Mouse (Mus musculus) embryonic facial prominence, embryonic 11.5 days (tissue): ENCODE measurements around the gene Mylip. TPM values are rescaled to one million over a fixed set of nuclear protein-coding genes. Genes with fewer than 3 reads are reported as not detected.

ENCODE experiments used
- ATAC-seq: fragments of 200-750 bp; cut with Nextera tagmentation; replicated peaks from 2 replicates; pipeline ENCODE4 v1.8.0; 2017; ENCODE audit warnings: low read depth; ENCODE audit not compliant: insufficient number of reproducible peaks, low FRiP score, low TSS enrichment
- DNase-seq: peaks from one replicate; pipeline ENCODE4 v3.0.0-alpha.2; 2015; ENCODE audit warnings: low spot score
- H3K27ac ChIP-seq: fragments of 300-500 bp; sonication (generic); replicated peaks from 2 replicates; pipeline ENCODE4 v1.5.1; 2014; ENCODE audit warnings: mild to moderate bottlenecking, low read depth, low read length, control low read depth
- H3K27me3 ChIP-seq: fragments of 300-500 bp; sonication (generic); 2 replicates; pipeline ENCODE4 v1.6.1; 2014; ENCODE audit warnings: mild to moderate bottlenecking, low read length, moderate library complexity, mixed read lengths; ENCODE audit not compliant: control insufficient read depth, insufficient read depth
- H3K36me3 ChIP-seq: fragments of 300-500 bp; sonication (generic); replicated peaks from 2 replicates; pipeline ENCODE4 v1.6.1; 2014; ENCODE audit warnings: low read depth, mild to moderate bottlenecking, low read length, moderate library complexity, mixed read lengths; ENCODE audit not compliant: control insufficient read depth, insufficient read depth
- H3K4me1 ChIP-seq: fragments of 300-500 bp; sonication (generic); 2 replicates; pipeline ENCODE4 v1.6.1; 2014; ENCODE audit warnings: low read length, mixed read lengths; ENCODE audit not compliant: control insufficient read depth, insufficient read depth
- H3K4me2 ChIP-seq: fragments of 300-500 bp; sonication (generic); 2 replicates; pipeline ENCODE4 v1.6.1; 2014; ENCODE audit warnings: low read depth, mild to moderate bottlenecking, control low read depth, low read length, moderate library complexity
- H3K4me3 ChIP-seq: fragments of 300-500 bp; sonication (generic); 2 replicates; pipeline ENCODE4 v1.5.1; 2014; ENCODE audit warnings: low read depth, low read length, control low read depth
- H3K9ac ChIP-seq: fragments of 300-500 bp; sonication (generic); replicated peaks from 2 replicates; pipeline ENCODE4 v1.6.1; 2014; ENCODE audit warnings: mild to moderate bottlenecking, control low read depth, low read length
- H3K9me3 ChIP-seq: fragments of 300-500 bp; sonication (generic); replicated peaks from 2 replicates; pipeline ENCODE4 v1.6.1; 2016; ENCODE audit warnings: mild to moderate bottlenecking, low read length, inconsistent platforms, mixed read lengths; ENCODE audit not compliant: control insufficient read depth
- WGBS: fragments of 180-500 bp; shearing (Covaris S2); extraction: QIAGEN DNeasy Blood & Tissue Kit; methylation state at CpG from one replicate; pipeline ENCODE4 v1.1.7; 2014; 5-methylcytosine and 5-hydroxymethylcytosine counted together
- polyA plus RNA-seq: library from polyadenylated mRNA; unstranded; fragments of >200 nt; fragmentation: Nextera tagmentation; extraction: Ambion mirVana; gene quantifications from 2 replicates; pipeline ENCODE4 v1.2.1, GENCODE M21; 2014

Mylip gene
- polyA plus RNA-seq, 1 experiment from 2014 or later = 8.7 TPM

GRCm38 (mm10) chr13:45386253-45386652, 3.3 kb upstream of the Mylip start:
- Histone ChIP-seq H3K9me3 (no peaks in the 10 kb centered on the region), H3K4me1 (no peaks in the 10 kb centered on the region), H3K9ac (no peak overlapping the region), H3K4me3 (no peak overlapping the region), H3K27ac (no peak overlapping the region), H3K27me3 (no peaks in the 10 kb centered on the region), H3K4me2 (no peak overlapping the region), H3K36me3 (no peaks in the 10 kb centered on the region)
- whole genome bisulfite sequencing = 90% methylated on average over 14 of the region's 14 CpGs
- ATAC-seq (no peak), DNase-seq (no peak)

DNA sequence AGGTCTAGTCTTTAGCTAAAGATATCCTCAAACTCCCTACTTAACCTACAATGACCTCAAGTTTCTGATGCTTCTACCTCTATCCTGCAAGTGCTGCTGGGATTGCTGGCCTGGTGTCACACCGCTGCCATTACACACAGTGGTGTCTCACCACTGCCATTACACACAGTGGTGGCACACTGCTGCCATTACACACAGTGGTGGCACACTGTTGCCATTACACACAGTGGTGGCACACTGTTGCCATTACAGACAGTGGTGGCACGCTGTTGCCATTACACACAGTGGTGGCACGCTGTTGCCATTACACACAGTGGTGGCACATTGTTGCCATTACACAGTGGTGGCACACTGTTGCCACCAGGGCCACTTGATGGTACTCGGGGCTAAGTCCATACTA, 2.3 kb upstream of the Mylip start:
- Histone ChIP-seq H3K4me1 (no peaks in the 10 kb centered on the region), H3K27ac (no peak overlapping the region), H3K4me3 (no peak overlapping the region), H3K36me3 (no peaks in the 10 kb centered on the region), H3K9me3 (no peaks in the 10 kb centered on the region), H3K27me3 (no peaks in the 10 kb centered on the region), H3K9ac (no peak overlapping the region), H3K4me2 (no peak overlapping the region)
- ATAC-seq = no peak
- WGBS = 95% methylated on average over 4 of the region's 4 CpGs
- DNase-seq = no peak

DNA sequence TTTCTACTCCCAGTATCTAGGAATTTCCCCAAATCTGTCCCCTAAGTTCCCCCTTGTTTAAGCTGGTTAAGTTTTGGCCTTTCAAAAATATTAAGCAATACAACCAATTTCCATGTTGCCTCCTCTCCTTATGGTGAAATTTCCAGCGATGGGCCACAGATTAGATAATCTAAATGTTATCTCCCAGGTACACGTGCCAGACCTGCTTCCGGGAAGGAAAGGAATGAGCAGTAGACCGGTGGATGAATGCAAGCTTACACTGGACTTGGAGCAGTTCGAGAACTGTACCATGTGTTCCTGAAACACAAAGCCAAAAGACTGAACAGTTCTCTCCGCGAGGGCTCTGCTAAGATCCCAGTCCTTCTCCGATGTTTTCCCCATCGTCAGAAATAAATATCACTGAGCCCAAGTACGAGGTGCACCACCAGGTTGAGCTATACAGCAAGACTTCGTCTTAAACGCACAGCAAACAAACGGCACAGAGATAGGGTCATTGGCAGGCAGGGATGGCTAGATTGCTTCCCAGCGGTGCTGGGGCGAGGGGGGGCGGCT, 1.2 kb upstream of the Mylip start:
- Histone ChIP-seq H3K27me3 (no peaks in the 10 kb centered on the region), H3K4me2 (no peak overlapping the region), H3K9me3 (no peaks in the 10 kb centered on the region), H3K4me1 (0 out of 2 replicates have a peak, but pooled peaks cover 2% of the 10 kb centered on the region), H3K4me3 (no peak overlapping the region), H3K36me3 (no peaks in the 10 kb centered on the region), H3K9ac (no peak overlapping the region), H3K27ac (no peak overlapping the region)
- DNase-seq = no peak
- ATAC-seq = no peak
- 75% methylated on average over 16 of the region's 16 CpGs for WGBS

- H3K36me3 ChIP-seq = no peaks in the 10 kb centered on the region
- H3K27me3 ChIP-seq = no peaks in the 10 kb centered on the region
- no peak overlapping the region for H3K9ac ChIP-seq
- no peaks in the 10 kb centered on the region for H3K9me3 ChIP-seq
- 38% methylated on average over 4 of the region's 4 CpGs for WGBS
- H3K4me3 ChIP-seq = peak overlapping the region; percentile 89
- H3K27ac ChIP-seq = no peak overlapping the region
- H3K4me2 ChIP-seq = peak overlapping the region; percentile 87
- DNase-seq (no peak), ATAC-seq (no peak)
- H3K4me1 ChIP-seq = peaks cover 3% of the 10 kb centered on the region; the same call in 1 of the 2 replicates
Observed at GRCm38 (mm10) chr13:45388889-45389288, 653 bp upstream of the Mylip start.

GRCm38 (mm10) chr13:45390312-45390961, 895 bp downstream of the Mylip start:
- no peaks in the 10 kb centered on the region for H3K27me3 ChIP-seq
- H3K9ac ChIP-seq = peak overlapping the region; percentile 82
- ATAC-seq (no peak), DNase-seq (peak; percentile 43)
- peak overlapping the region; percentile 87 for H3K4me2 ChIP-seq
- peaks cover 3% of the 10 kb centered on the region; the same call in 1 of the 2 replicates for H3K4me1 ChIP-seq
- peak overlapping the region; percentile 25 for H3K27ac ChIP-seq
- WGBS = 2% methylated on average over 25 of the region's 25 CpGs
- H3K9me3 ChIP-seq = no peaks in the 10 kb centered on the region
- H3K4me3 ChIP-seq = peak overlapping the region; percentile 89
- no peaks in the 10 kb centered on the region for H3K36me3 ChIP-seq

DNA sequence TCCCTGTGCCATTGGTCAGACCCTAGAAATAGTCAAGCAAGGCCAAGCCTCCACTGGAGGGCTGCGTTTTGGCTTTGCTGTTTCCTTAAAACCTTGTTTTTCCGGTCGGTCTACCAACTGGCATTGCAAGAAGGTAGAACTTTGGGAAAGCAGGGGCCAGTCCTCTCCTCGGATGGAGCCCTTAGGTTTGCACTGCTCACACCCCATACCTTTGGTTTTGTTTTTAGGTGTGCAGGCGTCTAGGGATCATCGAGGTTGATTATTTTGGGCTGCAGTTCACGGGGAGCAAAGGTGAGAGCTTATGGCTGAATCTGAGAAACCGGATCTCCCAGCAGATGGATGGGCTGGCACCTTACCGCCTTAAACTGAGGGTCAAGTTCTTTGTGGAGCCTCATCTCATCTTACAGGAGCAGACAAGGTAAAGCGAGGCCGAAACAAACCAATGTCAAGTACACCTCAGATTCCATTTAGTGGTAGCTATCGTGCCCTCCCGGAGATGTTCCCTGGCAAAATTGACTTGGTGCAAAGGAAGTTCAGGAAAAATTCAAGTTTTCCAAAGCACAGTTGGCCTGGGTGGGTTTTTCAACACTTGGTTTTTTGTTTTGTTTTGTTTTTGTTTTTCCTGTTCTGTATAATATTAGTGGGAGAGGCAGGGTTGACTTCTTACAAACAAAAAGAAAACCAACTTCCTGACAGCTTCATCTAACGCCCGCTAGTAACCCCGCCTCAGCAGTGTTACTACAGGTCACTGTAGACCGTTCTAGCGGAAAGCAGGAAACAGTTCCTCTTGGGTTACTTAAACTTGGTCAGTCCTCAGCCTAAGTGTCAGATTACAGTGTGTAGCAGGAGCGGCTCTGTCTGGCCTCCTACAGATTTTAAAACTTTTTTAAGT, 1.7 kb downstream of the Mylip start:
- 20% methylated on average over 19 of the region's 19 CpGs for WGBS
- ATAC-seq = no peak
- peaks cover 3% of the 10 kb centered on the region; the same call in 1 of the 2 replicates for H3K4me1 ChIP-seq

DNA sequence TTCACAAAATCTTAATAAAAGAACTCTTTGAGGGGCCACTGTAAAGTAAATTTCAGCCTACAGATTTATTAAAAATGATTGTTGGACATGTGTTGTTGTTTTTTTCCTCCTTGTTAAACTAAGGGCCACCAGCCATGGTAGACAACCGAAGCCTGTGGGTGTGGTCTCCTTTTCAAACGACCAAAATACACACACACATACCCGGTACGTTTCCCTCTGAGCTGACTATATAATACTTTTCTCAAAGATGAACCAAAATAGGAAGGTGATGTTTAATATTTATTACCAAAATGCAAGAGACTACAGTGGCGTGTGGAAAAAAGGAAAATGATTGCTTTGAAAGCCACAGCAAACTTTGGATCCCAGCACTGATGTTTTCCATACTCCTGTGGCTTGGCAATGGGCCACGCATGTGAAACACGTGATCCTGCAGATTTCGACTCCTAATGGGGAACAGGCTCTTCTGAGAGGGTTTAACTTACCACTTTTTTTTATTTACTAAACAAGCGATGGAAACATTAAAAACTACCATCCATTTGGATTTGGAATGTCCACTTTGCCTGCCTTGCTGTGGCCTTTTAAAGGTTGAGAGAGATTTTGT, 2.4 kb downstream of the Mylip start:
- H3K9me3 ChIP-seq = no peaks in the 10 kb centered on the region
- no peak overlapping the region for H3K9ac ChIP-seq
- H3K4me1 ChIP-seq = peaks cover 3% of the 10 kb centered on the region; the same call in 1 of the 2 replicates
- peak overlapping the region; percentile 87 for H3K4me2 ChIP-seq
- no peak overlapping the region; the same call in 1 of the 2 replicates for H3K27ac ChIP-seq
- DNase-seq (peak; percentile 78), ATAC-seq (no peak)
- no peaks in the 10 kb centered on the region for H3K36me3 ChIP-seq
- H3K4me3 ChIP-seq = no peak overlapping the region; the same call in 1 of the 2 replicates
- WGBS = 31% methylated on average over 9 of the region's 9 CpGs
- H3K27me3 ChIP-seq = no peaks in the 10 kb centered on the region

More for the DNA sequence above, 1.7 kb downstream of the Mylip start:
- no peaks in the 10 kb centered on the region for H3K27me3 ChIP-seq
- peak overlapping the region; percentile 87 for H3K4me2 ChIP-seq
- no peaks in the 10 kb centered on the region for H3K9me3 ChIP-seq
- DNase-seq = peak; percentile 77
- H3K36me3 ChIP-seq = no peaks in the 10 kb centered on the region
- H3K4me3 ChIP-seq = peak overlapping the region; percentile 89
- peak overlapping the region; percentile 52 for H3K27ac ChIP-seq
- peak overlapping the region; percentile 82 for H3K9ac ChIP-seq
